Mouse (Mus musculus) neural tube, embryonic 10.5 days (tissue): ENCODE results near the gene Unc50.

Source experiments
- DNase-seq: peaks from one replicate; pipeline ENCODE4 v3.0.0-alpha.2; 2017; ENCODE audit warnings: low spot score; ENCODE audit errors: extremely low spot score

The Unc50 gene

GRCm38 (mm10) chr1:37429366-37430296 is at the start of gene Unc50, which contains the start of gene Coa5:
TSS of gene Unc50 (plus strand) at chr1:37430139.
TSS of gene Coa5 (minus strand) at chr1:37430103.
- DNase-seq: peak; percentile 88

- DNase-seq: no peak
These were observed 49.0 kb upstream of the Unc50 start for GRCm38 (mm10) chr1:37380913-37381312.

GRCm38 (mm10) chr1:37384304-37384703 is 45.6 kb upstream of the Unc50 start:
- DNase-seq: no peak

GRCm38 (mm10) chr1:37386448-37386971 is 43.4 kb upstream of the Unc50 start:
- no peak for DNase-seq

- DNase-seq: no peak
These were observed 36.8 kb upstream of the Unc50 start for GRCm38 (mm10) chr1:37393174-37393573.

GRCm38 (mm10) chr1:37396481-37396880 is 33.5 kb upstream of the Unc50 start:
- no peak for DNase-seq

- no peak for DNase-seq
These were observed 31.0 kb upstream of the Unc50 start for GRCm38 (mm10) chr1:37398961-37399360.

- DNase-seq: no peak
These were observed 30.2 kb upstream of the Unc50 start for GRCm38 (mm10) chr1:37399734-37400133.

GRCm38 (mm10) chr1:37401687-37402086 is 28.3 kb upstream of the Unc50 start:
- DNase-seq: peak; percentile 46

- no peak for DNase-seq
These were observed 24.8 kb upstream of the Unc50 start for GRCm38 (mm10) chr1:37405137-37405536.

- no peak for DNase-seq
These were observed 22.7 kb upstream of the Unc50 start for GRCm38 (mm10) chr1:37407228-37407627.

- DNase-seq: no peak
These were observed 21.9 kb upstream of the Unc50 start for GRCm38 (mm10) chr1:37408059-37408458.

GRCm38 (mm10) chr1:37408678-37409077 is 21.3 kb upstream of the Unc50 start:
- no peak for DNase-seq

- DNase-seq: no peak
These were observed 20.3 kb upstream of the Unc50 start for GRCm38 (mm10) chr1:37409647-37410046.

- no peak for DNase-seq
These were observed 14.5 kb upstream of the Unc50 start for GRCm38 (mm10) chr1:37415394-37415793.

- DNase-seq: no peak
These were observed 10.5 kb upstream of the Unc50 start for GRCm38 (mm10) chr1:37419420-37419819.

- no peak for DNase-seq
These were observed 2.6 kb upstream of the Unc50 start for GRCm38 (mm10) chr1:37427144-37427875.

GRCm38 (mm10) chr1:37428911-37429310 is 1.0 kb upstream of the Unc50 start:
- DNase-seq: no peak

GRCm38 (mm10) chr1:37430297-37430840 is 430 bp downstream of the Unc50 start:
- no peak for DNase-seq

GRCm38 (mm10) chr1:37436419-37436818 is 6.5 kb downstream of the Unc50 start:
- DNase-seq: no peak
